Mouse (Mus musculus) megakaryocyte, embryonic 14.5 days (primary cell): ENCODE results near the gene 2310061I04Rik.

ENCODE experiments used
- FLI1 ChIP-seq: IDR thresholded peaks from 2 replicates; pipeline ENCODE4 v1.6.1; 2012; ENCODE audit warnings: low read length, inconsistent platforms, mixed read lengths
- GATA1 ChIP-seq: IDR thresholded peaks from 3 replicates; pipeline ENCODE4 v1.6.1; 2012; ENCODE audit warnings: mixed read lengths, low read length, inconsistent platforms, borderline replicate concordance

DNA sequence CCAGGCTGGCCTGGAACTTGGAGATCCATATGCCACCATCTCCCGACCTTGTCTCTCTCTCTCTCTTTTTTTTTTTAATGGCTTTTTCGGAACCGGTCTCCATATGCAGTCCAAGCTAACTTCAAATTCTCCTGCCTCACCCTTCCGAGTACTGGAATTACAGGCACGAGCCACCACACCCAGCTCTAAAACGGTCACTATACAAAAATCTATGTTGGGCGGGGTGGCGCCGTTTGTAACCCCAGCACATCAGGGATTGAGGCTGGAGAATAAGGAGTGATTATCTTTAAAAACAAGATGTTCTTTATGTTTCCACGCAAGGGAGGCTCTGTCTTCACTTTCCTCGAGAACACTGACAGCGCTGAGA is 36.4 kb downstream of the 2310061I04Rik start:
- TF ChIP-seq GATA1 (no peak), FLI1 (no peak)
